Mouse (Mus musculus) heart, adult 2 months (tissue): ENCODE results near the gene D1Ertd622e.

Source experiments
- CTCF ChIP-seq: fragments of 200-600 bp; IDR thresholded peaks from 2 replicates; pipeline ENCODE4 v1.8.1; 2022; ENCODE audit warnings: antibody characterized with exemption, mild to moderate bottlenecking, moderate library complexity
- EP300 ChIP-seq: fragments of 200-500 bp; IDR thresholded peaks from 2 replicates; pipeline ENCODE4 v1.6.1; 2011; ENCODE audit warnings: low read depth, low read length, control low read depth; ENCODE audit not compliant: insufficient read depth
- POLR2A ChIP-seq: fragments of 200-500 bp; IDR thresholded peaks from 2 replicates; pipeline ENCODE4 v1.6.1; 2011; ENCODE audit warnings: mild to moderate bottlenecking, low read depth, low read length, control low read depth; ENCODE audit not compliant: insufficient read depth

DNA sequence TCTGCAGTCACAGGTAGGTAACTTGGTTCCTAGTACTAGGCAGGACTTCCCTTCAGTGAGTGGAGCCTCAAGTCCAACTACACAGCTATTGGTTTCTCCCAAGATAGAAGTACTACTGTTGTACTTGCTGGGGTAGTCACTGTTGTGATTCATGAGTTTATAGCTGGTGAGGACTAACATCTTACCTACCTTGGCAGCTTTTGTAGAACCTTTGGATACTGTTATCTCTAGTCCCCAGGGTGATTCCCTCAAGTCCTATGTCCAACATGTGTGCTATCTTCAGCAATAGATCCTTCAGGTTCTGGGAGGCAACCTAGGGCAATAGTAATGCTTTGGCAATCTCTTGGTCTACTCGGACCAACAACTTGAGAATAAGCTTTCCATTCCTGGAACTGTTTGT lies 42.8 kb upstream of the D1Ertd622e start:
- TF ChIP-seq CTCF (no peak), POLR2A (no peak), EP300 (no peak)
